Mouse (Mus musculus): Measurements from ENCODE around the gene Rnf227. TPM values are rescaled to one million over a fixed set of nuclear protein-coding genes. Genes with fewer than 3 reads are reported as not detected.

Gene Rnf227
- total RNA-seq, 2 experiments from 2014 or later: 186 to 190 TPM

- DNase-seq (ENCODE audit: low spot score in 2 of 2): no peak
Measured at GRCm38 (mm10) chr11:69328517-69328916, 11.7 kb upstream of the Rnf227 start.

GRCm38 (mm10) chr11:69331152-69331551, 9.1 kb upstream of the Rnf227 start:
- DNase-seq (ENCODE audit: low spot score in 2 of 2): no peak

- peak; percentile 78 to 79 for DNase-seq (ENCODE audit: low spot score in 2 of 2)
Measured at GRCm38 (mm10) chr11:69331929-69332405, 8.3 kb upstream of the Rnf227 start.

- DNase-seq (ENCODE audit: low spot score in 2 of 2): no peak
Measured at GRCm38 (mm10) chr11:69332713-69333253, 7.5 kb upstream of the Rnf227 start.

GRCm38 (mm10) chr11:69333922-69334321, 6.3 kb upstream of the Rnf227 start:
- no peak for DNase-seq (ENCODE audit: low spot score in 2 of 2)

- no peak for DNase-seq (ENCODE audit: low spot score in 2 of 2)
Measured at GRCm38 (mm10) chr11:69334796-69335195, 5.5 kb upstream of the Rnf227 start.

- DNase-seq (ENCODE audit: low spot score in 2 of 2): no peak
Measured at GRCm38 (mm10) chr11:69346441-69346840, 6.2 kb downstream of the Rnf227 start.

GRCm38 (mm10) chr11:69356544-69356943, 16.3 kb downstream of the Rnf227 start:
- DNase-seq (ENCODE audit: low spot score in 2 of 2): no peak

- no peak for DNase-seq (ENCODE audit: low spot score in 2 of 2)
Measured at GRCm38 (mm10) chr11:69357690-69358089, 17.4 kb downstream of the Rnf227 start.

GRCm38 (mm10) chr11:69362021-69362420, 21.8 kb downstream of the Rnf227 start:
- no peak for DNase-seq (ENCODE audit: low spot score in 2 of 2)

GRCm38 (mm10) chr11:69362479-69362878, 22.2 kb downstream of the Rnf227 start:
- no peak for DNase-seq (ENCODE audit: low spot score in 2 of 2)

- DNase-seq (ENCODE audit: low spot score in 2 of 2): no peak
Measured at GRCm38 (mm10) chr11:69364376-69364775, 24.1 kb downstream of the Rnf227 start.

GRCm38 (mm10) chr11:69364910-69365309, 24.6 kb downstream of the Rnf227 start:
- peak; percentile 85 to 89 for DNase-seq (ENCODE audit: low spot score in 2 of 2)

GRCm38 (mm10) chr11:69365722-69366121, 25.5 kb downstream of the Rnf227 start:
- DNase-seq (ENCODE audit: low spot score in 2 of 2): no peak

- DNase-seq (ENCODE audit: low spot score in 2 of 2): peak; percentile 96 to 97
Measured at GRCm38 (mm10) chr11:69366157-69366854, 26.0 kb downstream of the Rnf227 start.

- DNase-seq (ENCODE audit: low spot score in 2 of 2): peak; percentile 21 to 31
Measured at GRCm38 (mm10) chr11:69366855-69367615, 26.8 kb downstream of the Rnf227 start.

GRCm38 (mm10) chr11:69367616-69368355, 27.5 kb downstream of the Rnf227 start:
- no peak for DNase-seq (ENCODE audit: low spot score in 2 of 2)

GRCm38 (mm10) chr11:69368356-69369214, 28.3 kb downstream of the Rnf227 start:
- peak; percentile 12 to 30 for DNase-seq (ENCODE audit: low spot score in 2 of 2)

GRCm38 (mm10) chr11:69369215-69369989, 29.1 kb downstream of the Rnf227 start, which contains the start of gene Chd3:
Gene Chd3 (minus strand): TSS chr11:69369406.
- DNase-seq (ENCODE audit: low spot score in 2 of 2): no peak

All from left cerebral cortex, adult 18-20 months (tissue).